Mouse (Mus musculus) ES-Bruce4 (cell line): ENCODE measurements around the gene Gm5089. TPM values are rescaled to one million over a fixed set of nuclear protein-coding genes. Genes with fewer than 3 reads are reported as not detected.

ENCODE experiments used
- H3K27ac ChIP-seq: 2 replicates; pipeline ENCODE4 v1.5.1; 2012; ENCODE audit warnings: low read length, inconsistent platforms; ENCODE audit not compliant: insufficient read depth
- H3K27me3 ChIP-seq: 2 replicates; pipeline ENCODE4 v1.6.1; 2012; ENCODE audit warnings: mild to moderate bottlenecking, low read length, inconsistent platforms; ENCODE audit not compliant: control insufficient read depth, poor library complexity, insufficient read depth, severe bottlenecking
- H3K36me3 ChIP-seq: 2 replicates; pipeline ENCODE4 v1.6.1; 2012; ENCODE audit warnings: inconsistent platforms, mild to moderate bottlenecking, low read length, moderate library complexity; ENCODE audit not compliant: control insufficient read depth, poor library complexity, insufficient read depth, severe bottlenecking
- H3K4me1 ChIP-seq: one replicate; pipeline ENCODE4 v1.8.1; 2011; ENCODE audit warnings: low read length; ENCODE audit not compliant: control insufficient read depth, insufficient read depth
- H3K4me3 ChIP-seq: 2 replicates; pipeline ENCODE4 v1.5.1; 2011; ENCODE audit warnings: low read depth, mild to moderate bottlenecking, low read length
- H3K9ac ChIP-seq: 2 replicates; pipeline ENCODE4 v1.6.1; 2012; ENCODE audit warnings: low read depth, mild to moderate bottlenecking, inconsistent platforms; ENCODE audit not compliant: poor library complexity, severe bottlenecking
- H3K9me3 ChIP-seq: replicated peaks from 2 replicates; pipeline ENCODE4 v1.6.1; 2012; ENCODE audit warnings: mild to moderate bottlenecking, low read length, inconsistent platforms; ENCODE audit not compliant: control insufficient read depth, poor library complexity, insufficient read depth, severe bottlenecking
- CTCF ChIP-seq: IDR thresholded peaks from one replicate; pipeline ENCODE4 v1.8.1; 2011; ENCODE audit warnings: low read depth, low read length
- EP300 ChIP-seq: IDR thresholded peaks from 2 replicates; pipeline ENCODE4 v1.6.1; 2011; ENCODE audit warnings: low read depth, low read length; ENCODE audit not compliant: insufficient read depth
- POLR2A ChIP-seq: IDR thresholded peaks from one replicate; pipeline ENCODE4 v1.8.1; 2011; ENCODE audit warnings: low read length; ENCODE audit not compliant: insufficient read depth
- polyA plus RNA-seq: library from polyadenylated mRNA; stranded (reverse); fragments of >200 nt; gene quantifications from 2 replicates; pipeline ENCODE4 v1.2.4, GENCODE M21; 2011; ENCODE audit warnings: low read depth; ENCODE audit not compliant: missing spikeins, insufficient read depth, insufficient read length

The Gm5089 gene
- polyA plus RNA-seq, 1 experiment, result 0.40 TPM

- Histone ChIP-seq H3K27me3 (0 out of 2 replicates have a peak, but pooled peaks cover 1% of the 10 kb centered on the region), H3K4me3 (no peak overlapping the region)
These were observed 4.6 kb upstream of the Gm5089 start for GRCm38 (mm10) chr14:122455562-122455958.

GRCm38 (mm10) chr14:122454901-122455561 lies 4.1 kb upstream of the Gm5089 start:
- no peaks in the 10 kb centered on the region for H3K9me3 ChIP-seq
- 0 out of 2 replicates have a peak, but pooled peaks cover 4% of the 10 kb centered on the region for H3K27me3 ChIP-seq
- TF ChIP-seq CTCF (no peak), POLR2A (no peak), EP300 (no peak)
- no peaks in the 10 kb centered on the region for H3K4me1 ChIP-seq
- H3K9ac ChIP-seq, result no peak overlapping the region
- H3K27ac ChIP-seq, result no peak overlapping the region
- H3K36me3 ChIP-seq, result no peaks in the 10 kb centered on the region
- no peak overlapping the region for H3K4me3 ChIP-seq

More at GRCm38 (mm10) chr14:122455562-122455958, 4.6 kb upstream of the Gm5089 start:
- H3K27ac ChIP-seq, result no peak overlapping the region
- H3K9me3 ChIP-seq, result no peaks in the 10 kb centered on the region
- no peaks in the 10 kb centered on the region for H3K4me1 ChIP-seq
- no peak overlapping the region for H3K9ac ChIP-seq
- TF ChIP-seq POLR2A (no peak), EP300 (no peak), CTCF (no peak)
- no peaks in the 10 kb centered on the region for H3K36me3 ChIP-seq

GRCm38 (mm10) chr14:122453996-122454738 lies 3.3 kb upstream of the Gm5089 start:
- Histone ChIP-seq H3K27ac (no peak overlapping the region), H3K4me3 (no peak overlapping the region), H3K9me3 (no peaks in the 10 kb centered on the region), H3K4me1 (no peaks in the 10 kb centered on the region), H3K36me3 (no peaks in the 10 kb centered on the region), H3K9ac (peak overlapping the region; percentile 31; the same call in 1 of the 2 replicates), H3K27me3 (0 out of 2 replicates have a peak, but pooled peaks cover 4% of the 10 kb centered on the region)
- no peak for TF ChIP-seq CTCF
- TF ChIP-seq EP300, result no peak
- TF ChIP-seq POLR2A, result no peak

- TF ChIP-seq EP300 (no peak), POLR2A (no peak), CTCF (peak; percentile 72)
- H3K4me1 ChIP-seq, result no peaks in the 10 kb centered on the region
- no peaks in the 10 kb centered on the region for H3K9me3 ChIP-seq
- 0 out of 2 replicates have a peak, but pooled peaks cover 4% of the 10 kb centered on the region for H3K27me3 ChIP-seq
- no peaks in the 10 kb centered on the region for H3K36me3 ChIP-seq
- peak overlapping the region; percentile 31; the same call in 1 of the 2 replicates for H3K9ac ChIP-seq
- no peak overlapping the region for H3K27ac ChIP-seq
- H3K4me3 ChIP-seq, result peak overlapping the region; percentile 21; the same call in 1 of the 2 replicates
These were observed 2.6 kb upstream of the Gm5089 start for GRCm38 (mm10) chr14:122453388-122453995.

DNA sequence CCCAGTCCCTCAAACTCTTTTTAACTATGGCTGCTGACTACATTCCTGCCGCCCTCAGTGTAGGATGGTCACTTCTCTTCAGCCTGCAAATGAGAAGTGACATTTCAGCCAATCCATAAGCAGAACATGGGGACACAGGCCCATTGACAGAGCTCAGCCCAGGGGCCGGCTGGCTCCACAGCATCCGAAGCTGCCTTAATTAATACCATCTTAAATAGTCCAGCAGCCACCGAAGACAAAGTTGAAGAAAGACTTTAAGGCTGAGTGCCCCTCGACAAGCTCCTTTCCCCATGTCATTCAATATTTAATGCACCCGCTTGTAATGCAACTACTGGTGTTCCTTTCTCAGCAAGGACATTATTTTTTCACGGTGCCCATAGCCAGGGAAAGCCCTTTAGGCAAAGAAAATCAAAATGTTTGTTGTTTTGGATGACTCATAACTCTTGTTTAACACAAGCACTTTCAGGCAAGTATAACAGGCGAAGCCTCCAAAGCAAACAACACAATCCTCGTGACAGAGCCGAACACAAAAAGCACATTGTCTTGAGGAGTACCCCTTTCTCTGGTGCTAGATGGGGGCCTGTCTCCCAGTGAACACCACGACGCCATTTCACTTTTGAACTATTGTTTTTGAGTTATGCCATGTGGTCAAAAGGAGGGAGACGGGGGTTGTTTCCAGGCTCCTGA lies 1.9 kb upstream of the Gm5089 start:
- H3K9ac ChIP-seq, result peak overlapping the region; percentile 29; the same call in 1 of the 2 replicates
- no peak overlapping the region for H3K4me3 ChIP-seq
- 0 out of 2 replicates have a peak, but pooled peaks cover 4% of the 10 kb centered on the region for H3K27me3 ChIP-seq
- no peaks in the 10 kb centered on the region for H3K36me3 ChIP-seq
- H3K4me1 ChIP-seq, result no peaks in the 10 kb centered on the region
- H3K9me3 ChIP-seq, result no peaks in the 10 kb centered on the region
- no peak for TF ChIP-seq EP300
- no peak for TF ChIP-seq POLR2A
- TF ChIP-seq CTCF, result no peak
- no peak overlapping the region for H3K27ac ChIP-seq
